Mouse (Mus musculus): ENCODE measurements around the gene Ccnl2.
"Not testable (repeated sequence)": the region's sequence is repeated elsewhere in the genome, so short reads cannot be mapped to it uniquely, and the experiment has no call there.

Gene Ccnl2

DNA sequence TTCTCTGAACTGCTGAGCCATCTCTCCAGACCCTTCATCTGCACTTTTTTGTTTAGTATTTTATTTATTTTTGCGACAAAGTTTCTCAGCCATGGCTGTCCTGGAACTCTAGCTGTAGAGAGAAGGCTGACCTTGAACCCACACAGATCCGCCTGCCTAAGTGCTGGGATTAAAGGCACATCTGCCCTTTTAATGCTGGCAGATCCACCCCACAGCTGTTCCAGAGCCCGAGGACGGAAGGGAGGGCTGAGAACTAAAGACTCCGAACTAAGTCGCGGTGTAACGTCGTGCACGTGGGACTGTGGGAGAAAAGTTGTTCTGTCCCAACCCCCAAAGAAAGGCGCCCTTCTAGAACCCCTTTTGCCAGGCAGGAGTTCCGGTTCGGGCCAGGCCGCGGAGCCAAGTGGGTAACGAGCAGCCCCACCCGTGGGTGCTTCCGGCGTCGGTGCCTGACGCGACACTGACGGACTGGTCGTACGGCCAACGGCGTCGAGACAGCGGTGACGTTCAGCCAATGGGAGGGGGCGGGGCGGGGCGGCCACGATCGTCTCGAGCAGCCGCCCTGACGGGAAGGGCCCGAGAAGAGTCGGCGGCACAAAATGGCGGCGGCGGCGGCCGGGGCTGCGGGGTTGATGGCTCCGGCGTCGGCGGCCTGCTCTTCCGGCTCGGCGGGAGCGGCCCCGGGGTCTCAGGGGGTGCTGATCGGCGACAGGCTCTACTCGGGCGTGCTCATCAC is at the start of gene Ccnl2:
Gene Ccnl2, plus strand, starts transcription at position 561 of the 736 bp plus-strand sequence.
- ATAC-seq (ENCODE audit: low TSS enrichment): peak; percentile 99

DNA sequence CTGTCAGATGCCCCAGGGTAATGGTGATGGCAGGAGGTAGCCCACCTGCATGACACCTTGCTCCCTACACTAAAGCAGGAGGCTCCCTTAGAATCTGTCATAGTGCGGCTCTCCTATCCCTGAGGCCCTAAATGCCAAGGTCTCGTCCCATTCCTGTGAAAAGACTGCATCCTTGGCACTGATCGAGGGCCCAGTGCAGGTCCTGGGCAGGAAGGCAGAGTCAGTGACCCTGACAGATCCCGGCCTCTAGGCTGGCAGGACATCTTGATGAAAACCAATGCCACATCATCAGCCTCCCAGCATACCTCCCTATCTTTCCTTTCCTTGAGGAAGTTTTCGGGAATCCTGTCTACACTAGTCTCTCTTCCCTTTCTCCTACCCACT is 42.8 kb upstream of the Ccnl2 start:
- no peak for ATAC-seq (ENCODE audit: low TSS enrichment)

DNA sequence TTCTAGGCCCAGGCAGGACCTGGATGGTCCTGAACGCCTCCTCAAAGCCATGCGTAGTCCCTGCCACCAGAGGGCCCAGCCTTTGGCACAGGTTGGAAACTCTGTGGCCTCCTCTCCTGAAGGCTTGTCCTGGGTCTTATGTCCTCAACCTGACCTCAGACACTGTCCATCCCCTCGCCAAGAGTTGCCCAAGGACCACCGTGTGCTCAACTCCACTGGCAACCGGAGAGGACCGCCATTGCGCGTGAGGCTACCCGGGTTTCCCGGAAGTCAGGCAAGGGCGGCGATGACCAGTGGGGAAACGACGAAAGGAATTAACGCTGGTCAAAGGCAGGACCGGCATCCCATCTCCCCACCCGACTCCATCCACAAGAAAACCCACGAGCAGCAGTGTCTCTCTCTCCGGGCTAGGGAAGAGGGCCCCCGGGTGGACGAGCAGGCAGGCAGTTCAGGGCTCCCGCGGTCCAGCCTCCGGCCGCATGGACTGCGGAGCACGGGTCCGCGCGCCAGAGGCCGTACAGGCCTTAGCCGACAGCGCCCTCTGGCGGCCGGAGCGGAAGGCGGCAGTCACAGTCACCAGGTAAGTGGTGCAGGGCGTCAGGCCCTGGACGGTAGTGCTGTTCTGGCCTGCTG is 42.3 kb upstream of the Ccnl2 start:
- peak; percentile 68 for ATAC-seq (ENCODE audit: low TSS enrichment)

DNA sequence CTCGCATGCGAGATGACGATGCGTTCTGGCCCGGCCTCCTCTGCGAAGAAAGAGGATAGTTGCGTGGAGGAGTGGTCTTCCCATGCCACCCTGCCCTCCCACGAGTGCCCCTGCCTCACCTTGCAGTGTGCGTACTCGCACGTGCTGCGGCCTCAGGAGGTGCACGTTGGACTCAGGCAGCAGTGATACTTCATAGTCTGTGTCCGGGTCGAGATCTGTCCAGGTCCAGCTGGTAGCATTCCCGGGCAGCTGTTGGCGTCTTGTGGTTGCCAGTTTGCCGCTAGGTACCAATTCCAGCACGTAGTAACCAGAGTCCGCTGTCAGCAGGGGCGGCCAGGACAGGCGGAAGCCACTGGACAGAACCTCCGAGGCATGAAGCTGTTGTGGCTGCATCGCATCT is 41.7 kb upstream of the Ccnl2 start:
- no peak for ATAC-seq (ENCODE audit: low TSS enrichment)

DNA sequence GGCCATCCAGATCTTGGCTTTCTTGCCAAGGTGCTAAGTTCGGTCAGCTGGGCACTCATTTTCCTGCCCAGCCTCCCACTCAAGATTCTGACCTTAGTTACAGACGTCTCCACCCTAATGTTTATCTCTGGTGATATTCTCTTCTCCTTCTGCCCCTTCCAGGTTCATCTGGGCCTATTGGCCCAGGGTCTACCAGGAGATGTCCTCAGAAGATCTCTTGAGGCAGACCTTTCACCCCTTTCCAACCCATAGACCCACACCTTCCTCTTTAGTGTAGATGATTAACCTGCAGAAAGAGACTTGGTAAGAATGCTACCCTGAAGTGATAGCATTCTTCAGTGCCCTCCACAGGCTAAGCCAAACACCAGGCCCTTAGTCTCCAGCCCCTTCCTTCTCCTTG is 40.6 kb upstream of the Ccnl2 start:
- ATAC-seq (ENCODE audit: low TSS enrichment): no peak

DNA sequence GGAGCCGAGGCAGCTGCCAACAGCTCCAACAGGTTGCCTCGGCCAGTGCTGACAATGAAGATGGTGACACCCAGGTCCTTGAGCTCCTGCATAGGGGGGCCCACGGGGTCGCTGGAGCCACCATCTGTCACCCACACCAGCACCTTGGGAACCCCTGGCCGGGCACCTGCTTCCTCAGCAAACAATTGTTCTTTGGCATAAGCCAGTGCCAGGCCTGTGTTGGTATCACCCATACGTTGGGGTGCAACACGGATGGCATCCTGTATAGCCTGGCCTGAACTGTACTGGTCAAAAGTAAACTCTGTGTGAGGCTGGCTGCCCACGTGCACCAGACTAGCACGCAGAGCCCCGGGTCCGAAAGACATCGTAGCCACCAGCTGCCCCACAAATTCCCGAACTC is 39.5 kb upstream of the Ccnl2 start:
- no peak for ATAC-seq (ENCODE audit: low TSS enrichment)

DNA sequence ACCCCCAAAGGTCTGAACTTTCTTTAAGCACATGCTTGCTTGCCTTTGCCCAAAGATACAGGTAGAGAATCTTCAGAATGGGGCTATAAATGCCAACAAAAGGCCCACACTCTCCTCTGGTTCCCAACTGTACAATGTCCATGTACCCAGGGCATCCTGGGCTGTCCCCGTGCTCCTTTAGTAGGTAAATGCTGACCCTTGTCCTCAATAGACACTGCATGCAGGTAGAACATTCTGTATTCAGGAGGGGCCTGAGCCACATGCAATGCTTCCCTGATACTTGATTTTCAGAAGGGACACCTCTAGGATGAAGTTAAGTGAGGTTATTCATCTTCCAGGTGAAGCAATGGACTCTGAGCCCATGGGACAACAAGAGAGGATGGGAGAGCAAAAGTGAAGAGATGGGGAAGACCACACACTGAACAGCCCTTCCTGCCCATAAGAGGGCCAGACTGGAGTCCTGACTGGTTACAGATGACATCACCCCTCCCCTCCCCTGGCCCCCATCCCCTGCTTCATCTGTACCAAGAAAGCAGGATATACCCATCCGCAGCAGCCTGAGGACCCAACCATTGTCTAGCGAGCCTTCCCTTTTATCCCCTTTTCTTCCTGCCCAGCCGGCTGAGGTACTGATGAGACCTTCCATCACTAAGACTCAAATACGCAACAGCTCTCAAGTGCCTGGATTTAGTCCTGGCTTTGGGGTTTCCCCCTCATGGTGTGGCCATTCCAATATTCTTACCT is 38.8 kb upstream of the Ccnl2 start:
- ATAC-seq (ENCODE audit: low TSS enrichment): no peak

DNA sequence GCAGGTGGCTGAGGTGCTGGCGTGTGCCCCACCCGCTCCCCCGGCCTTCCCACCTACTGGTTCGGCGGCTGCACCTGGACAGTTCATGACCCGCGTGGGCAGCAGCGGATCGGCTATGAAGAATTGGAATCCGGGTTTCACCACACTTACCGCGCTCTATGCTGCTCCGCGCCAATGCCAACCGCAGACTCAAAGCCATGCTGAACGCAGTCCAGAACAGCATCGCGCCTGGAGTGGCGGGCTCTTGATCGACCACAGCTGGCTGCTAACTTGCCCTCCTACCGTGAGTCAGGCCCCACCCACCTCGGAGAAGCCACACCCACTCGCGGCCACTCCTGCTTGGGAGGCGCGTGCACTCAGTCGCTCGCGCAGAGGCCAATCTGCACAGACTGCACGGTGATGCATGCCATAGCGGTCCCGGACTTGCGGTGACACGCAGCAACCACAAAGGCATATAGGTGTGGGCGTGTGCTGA is 38.0 kb upstream of the Ccnl2 start, which contains the start of gene Vwa1:
Gene Vwa1, minus strand, starts transcription at position 419 of the 475 bp plus-strand sequence.
- ATAC-seq (ENCODE audit: low TSS enrichment): peak; percentile 72

DNA sequence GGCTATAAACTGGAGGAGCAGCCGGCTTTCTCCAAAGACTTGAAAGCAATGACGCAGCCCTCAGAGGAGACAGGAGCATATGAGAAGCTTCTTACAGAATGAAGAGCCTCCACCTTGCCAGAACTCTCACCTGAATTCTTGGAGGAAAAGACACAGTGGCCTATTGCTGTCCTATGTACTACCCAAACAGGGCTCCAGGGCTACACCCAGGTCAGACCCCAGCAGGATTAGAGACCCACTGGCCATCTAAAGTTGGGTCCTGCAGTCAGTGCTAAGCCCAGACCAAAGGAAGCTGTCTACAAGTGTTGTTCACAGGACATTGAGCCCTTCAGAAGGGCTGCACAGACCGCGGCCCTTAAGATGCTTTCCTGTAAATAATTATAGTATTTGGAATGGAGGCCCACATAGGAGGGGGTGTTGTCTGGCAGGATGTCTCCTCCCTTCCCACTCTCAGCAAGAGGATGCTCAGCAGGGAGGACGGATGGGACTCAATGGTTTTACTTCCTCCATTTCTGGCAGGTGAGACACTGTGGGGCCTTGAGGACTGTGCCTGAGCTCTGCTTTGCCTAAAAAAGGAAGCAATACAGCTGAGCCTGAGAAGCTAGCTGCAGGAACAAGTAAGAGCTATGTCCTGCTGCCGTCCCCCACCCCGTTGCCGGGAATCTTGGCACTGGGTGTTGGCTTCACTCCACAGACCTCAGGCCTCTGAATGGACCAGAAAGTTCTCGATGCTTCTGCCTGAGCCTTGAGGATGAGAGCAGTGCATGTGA is 37.1 kb upstream of the Ccnl2 start:
- ATAC-seq (ENCODE audit: low TSS enrichment): peak; percentile 13; the same call in 1 of the 2 replicates

DNA sequence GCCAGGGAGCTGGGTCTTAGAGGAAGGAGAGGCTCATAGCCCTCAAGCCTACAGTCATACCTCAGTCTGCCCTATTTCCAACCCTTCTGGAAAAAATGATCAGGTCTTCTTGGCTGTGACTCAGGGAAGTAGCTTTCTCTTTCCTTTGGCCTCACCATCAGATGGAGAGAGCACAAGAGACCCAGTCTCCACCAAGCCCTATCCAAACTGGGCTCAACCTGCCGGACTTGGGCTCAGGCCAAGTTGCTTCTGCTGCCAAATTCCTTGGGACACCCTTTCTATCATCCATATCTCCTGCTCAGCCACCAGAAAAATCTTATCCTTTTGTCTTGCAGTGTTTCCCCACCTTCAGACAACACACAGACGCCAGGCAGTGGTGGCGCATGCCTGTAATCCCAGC is 36.4 kb upstream of the Ccnl2 start:
- ATAC-seq (ENCODE audit: low TSS enrichment): no peak

DNA sequence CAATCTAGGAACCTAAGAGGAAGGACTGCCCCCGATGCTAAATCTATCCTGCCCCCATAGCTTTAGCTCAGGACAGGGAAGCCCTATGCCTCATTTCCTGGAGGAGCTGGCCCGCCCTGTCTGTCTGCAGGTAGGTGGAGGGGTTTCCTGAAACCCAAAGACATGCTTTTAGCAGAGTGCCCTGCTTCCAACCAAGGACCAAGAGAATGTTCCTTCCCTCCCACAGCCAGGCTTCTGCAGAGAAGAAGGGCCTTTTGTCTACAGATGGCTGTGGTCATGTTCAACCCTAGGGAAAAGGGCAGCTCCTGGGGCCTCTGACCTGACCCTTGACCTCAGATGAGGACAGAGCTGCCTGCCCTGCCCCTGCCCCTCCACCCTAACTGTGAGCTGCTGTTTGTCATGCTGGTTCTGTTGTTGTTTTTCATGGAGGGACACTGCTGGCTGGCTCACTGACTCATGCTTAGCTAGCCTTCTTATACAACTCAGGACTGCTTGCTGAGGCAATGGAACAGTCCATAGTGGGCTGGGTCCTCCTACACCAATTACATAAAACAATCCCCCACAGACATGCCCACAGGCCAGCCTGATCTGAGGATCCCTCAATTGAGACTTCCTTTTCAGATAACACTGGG is 35.5 kb upstream of the Ccnl2 start:
- peak; percentile 25; the same call in 1 of the 2 replicates for ATAC-seq (ENCODE audit: low TSS enrichment)

DNA sequence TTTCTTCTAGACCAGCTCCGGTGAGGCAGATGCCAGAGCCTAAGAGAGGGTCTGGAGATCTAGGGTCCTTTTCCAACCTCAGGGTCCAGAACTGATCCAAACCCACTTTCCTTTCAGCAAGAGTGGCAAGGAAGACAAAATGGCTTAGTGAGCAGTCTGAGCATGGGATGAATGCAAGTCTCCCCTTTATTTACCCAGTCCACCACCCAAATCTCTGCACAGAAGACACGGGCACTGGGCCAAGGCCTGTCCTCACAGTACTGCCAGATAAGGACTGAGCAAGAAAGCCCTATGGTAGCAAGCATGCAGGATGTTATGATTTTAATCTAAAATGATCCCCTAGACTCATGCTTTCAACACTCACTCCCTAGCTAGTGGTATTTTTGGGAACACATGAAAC is 34.5 kb upstream of the Ccnl2 start:
- ATAC-seq (ENCODE audit: low TSS enrichment): no peak

DNA sequence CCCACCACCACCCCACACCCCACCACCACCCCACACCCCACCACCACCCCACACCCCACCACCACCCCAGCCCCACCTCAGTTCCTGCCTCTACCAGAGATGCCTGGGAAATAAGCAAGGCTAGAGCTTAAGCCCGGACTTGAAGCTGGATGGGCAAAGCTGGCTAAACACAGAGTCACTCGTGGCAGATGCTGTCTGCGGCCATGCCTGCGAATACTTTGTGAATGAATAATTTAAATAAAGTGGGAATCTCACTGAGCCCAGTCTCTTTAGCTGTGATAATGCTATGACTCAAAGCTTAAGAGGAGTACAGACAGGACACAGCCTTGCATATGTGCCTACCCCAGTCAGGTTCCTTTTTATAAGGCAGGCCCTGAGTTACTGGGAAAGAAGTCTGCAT is 32.8 kb upstream of the Ccnl2 start:
- no peak for ATAC-seq (ENCODE audit: low TSS enrichment)

DNA sequence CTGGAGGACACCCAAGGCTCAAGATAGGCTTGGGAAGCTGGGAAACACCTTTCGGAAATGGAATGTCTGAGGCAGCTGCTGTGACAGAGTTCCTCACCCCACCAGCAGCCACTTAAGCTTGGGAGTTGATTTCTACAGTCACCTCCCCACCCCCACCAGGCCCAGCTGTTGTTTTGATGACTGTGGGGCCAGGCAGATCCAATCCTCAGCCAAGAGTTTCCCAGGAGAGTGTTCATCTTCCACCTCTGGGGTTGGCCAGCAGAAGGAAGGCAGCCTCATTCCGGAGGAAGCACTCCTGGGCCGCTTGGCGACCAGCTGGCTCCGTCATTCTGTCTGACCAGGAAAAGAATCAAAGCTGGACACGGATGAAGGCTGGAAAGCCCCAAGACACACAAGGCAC is 31.4 kb upstream of the Ccnl2 start:
- no peak for ATAC-seq (ENCODE audit: low TSS enrichment)

DNA sequence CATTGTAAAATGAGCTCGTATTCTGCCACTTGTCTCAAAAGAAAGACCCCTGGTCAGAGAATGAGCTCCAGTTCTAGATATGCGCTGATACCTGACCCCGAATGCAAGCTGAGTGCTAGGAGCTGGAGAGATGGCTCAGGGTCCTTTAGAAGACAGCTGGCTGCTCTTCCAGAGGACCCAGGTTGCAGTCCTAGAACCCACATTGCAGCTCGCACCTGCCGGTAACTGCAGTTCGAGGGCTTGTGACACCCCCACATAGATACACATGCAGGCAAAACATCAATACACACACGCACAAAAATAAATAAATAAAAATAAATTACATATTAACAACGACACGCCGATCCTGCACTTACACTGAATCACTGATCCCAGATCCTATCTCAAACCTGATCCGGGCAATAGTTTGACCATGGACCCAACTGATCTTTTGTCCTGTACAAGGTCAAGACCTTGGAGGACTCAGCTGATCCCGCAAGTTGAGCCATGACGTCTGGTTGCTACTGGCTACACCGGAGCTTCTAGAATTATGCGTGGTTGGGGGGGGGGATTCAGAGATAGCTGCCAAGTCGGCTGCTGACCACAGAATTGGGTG is 28.7 kb upstream of the Ccnl2 start:
- ATAC-seq (ENCODE audit: low TSS enrichment): no peak

DNA sequence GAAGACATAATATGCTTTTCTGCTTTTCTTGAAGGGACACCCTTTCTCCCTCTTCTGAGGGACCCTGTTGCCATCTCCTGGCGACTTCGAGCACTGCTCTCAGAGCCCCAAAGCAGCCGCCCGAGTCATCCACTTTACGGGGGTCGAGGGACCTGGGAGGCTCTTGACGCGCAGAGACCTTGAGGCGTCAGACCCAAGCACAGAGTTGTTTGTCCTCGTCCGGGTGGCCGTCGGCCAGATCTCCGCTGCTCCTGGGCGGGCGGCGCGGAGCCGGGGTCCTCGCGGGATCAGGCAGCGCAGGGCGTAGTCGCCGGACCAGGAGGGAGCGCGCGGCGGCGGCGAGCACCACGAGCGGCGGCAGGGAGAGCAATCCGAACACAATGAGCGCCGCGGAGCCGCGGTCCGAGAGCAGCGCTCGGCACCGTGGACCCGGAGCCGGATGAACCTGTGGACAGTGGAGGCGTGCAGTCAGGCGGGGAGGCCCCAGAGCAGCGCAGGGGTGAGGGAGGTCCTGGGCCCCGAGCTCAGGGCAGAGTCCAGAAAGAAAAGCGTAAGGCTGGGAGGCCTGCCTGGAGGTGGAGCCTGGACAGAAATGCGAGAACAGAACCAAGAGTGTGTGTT is 28.1 kb upstream of the Ccnl2 start:
- peak; percentile 76 for ATAC-seq (ENCODE audit: low TSS enrichment)

DNA sequence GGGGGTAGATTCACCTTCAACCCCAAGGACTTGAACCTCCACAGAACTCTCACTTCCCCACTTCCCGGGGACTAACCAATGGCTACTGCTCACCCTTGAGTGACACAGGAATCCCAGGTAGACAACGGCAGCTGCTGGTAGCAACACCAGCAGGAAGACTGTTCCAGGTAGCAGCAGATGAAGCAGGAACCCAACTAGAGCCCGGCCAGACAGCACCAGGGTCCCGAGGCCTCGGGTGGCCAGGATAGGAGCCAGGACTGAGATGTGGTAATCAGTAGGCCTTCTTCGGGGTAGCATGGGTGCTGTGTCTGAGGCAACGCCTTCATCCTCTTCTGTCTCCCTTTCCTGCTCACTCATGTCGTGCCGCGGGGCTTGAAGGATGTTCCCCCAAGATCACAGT is 27.0 kb upstream of the Ccnl2 start:
- ATAC-seq (ENCODE audit: low TSS enrichment): no peak

DNA sequence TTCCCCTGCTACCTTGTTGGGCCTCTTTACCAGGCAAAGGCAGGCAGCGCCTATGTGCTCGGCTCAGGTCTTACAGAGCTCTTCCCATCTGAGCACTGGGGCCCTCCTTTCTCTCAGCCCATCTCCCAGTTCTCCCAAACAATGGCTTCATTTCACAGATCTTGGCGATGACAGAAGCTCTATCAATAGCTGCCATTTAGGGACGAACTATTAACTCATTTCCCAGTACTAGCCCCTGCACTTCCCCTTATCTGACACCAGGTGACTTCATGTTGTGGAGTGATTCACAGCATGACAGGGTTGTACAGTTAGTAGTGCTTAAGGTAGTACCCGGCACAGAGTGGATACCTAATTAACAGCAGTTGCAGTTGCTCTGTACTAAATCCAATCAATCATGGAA is 26.5 kb upstream of the Ccnl2 start, which contains the start of gene Tmem88b:
Gene Tmem88b, minus strand, starts transcription at position 56 of the 400 bp plus-strand sequence.
- ATAC-seq (ENCODE audit: low TSS enrichment): peak; percentile 35; the same call in 1 of the 2 replicates

DNA sequence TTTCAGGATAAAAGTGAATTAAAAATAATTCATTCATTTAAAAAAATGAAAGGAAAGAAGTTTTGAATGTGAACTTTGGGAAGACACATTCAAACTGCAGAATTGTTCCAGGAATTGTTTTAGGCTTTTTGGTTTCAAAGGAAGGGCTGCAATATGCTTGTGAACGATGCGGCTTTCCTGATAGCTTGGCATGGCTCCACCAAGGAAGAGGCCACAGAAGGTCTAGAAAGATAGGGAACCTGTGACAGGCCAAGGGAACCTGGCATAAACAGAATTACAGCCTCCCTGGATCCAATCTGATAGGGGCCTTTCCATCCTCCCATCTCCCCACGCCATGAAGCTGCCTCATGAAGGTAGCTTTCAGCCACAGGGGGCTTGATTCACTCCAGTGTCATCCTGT is 24.0 kb upstream of the Ccnl2 start:
- no peak for ATAC-seq (ENCODE audit: low TSS enrichment)

DNA sequence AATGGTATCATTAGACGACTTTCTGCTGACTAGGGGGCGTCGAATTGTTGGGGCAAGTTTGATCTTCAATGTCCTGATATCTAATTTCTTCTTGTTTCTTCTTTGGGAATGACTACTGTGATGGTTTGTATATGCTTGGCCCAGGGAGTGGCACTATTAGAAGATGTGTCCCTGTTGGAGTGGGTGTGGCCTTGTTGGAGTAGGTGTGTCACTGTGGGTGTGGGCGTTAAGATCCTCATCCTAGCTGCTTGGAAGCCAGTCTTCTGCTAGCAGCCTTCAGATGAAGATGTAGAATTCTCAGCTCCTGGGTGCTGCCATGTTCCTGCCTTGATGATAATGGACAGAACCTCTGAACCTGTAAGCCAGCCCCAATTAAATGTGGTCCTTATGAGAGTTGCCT is 23.5 kb upstream of the Ccnl2 start:
- ATAC-seq (ENCODE audit: low TSS enrichment): not testable (repeated sequence)

Data from frontal cortex, adult (tissue).